Mouse (Mus musculus) brain, adult 10 weeks (tissue): ENCODE data around the gene Ecel1. TPM values are rescaled to one million over a fixed set of nuclear protein-coding genes. Genes with fewer than 3 reads are reported as not detected.

Experiments used
- polyA plus RNA-seq: library from polyadenylated mRNA; stranded (reverse); fragments of 350-450 nt; fragmentation: Illumina TruSeq; extraction: RNeasy Lipid Tissue Mini Kit (QIAGEN cat#74804); gene quantifications from one replicate; pipeline ENCODE4 v1.2.3, GENCODE M21; 2015; ENCODE audit warnings: low read depth, low replicate concordance

Ecel1 gene
- 10.6 TPM for polyA plus RNA-seq

GRCm38 (mm10) chr1:87156199-87156587 lies at the start of gene Ecel1:
TSS of gene Ecel1 (minus strand) at chr1:87156521.

GRCm38 (mm10) chr1:87204465-87204864 lies 48.1 kb upstream of the Ecel1 start, which contains the start of gene Chrng:
TSS of gene Chrng (plus strand) at chr1:87204657.

GRCm38 (mm10) chr1:87190429-87190828 lies 34.1 kb upstream of the Ecel1 start, which contains the start of gene Chrnd:
TSS of gene Chrnd (plus strand) at chr1:87190607.

GRCm38 (mm10) chr1:87183013-87183412 lies 26.7 kb upstream of the Ecel1 start, which contains the start of gene Prss56:
TSS of gene Prss56 (plus strand) at chr1:87183313.

GRCm38 (mm10) chr1:87124673-87125072 lies 31.6 kb downstream of the Ecel1 start, which contains the start of gene Akp3:
TSS of gene Akp3 (plus strand) at chr1:87124973.

GRCm38 (mm10) chr1:87101411-87101810 lies 54.9 kb downstream of the Ecel1 start, which contains the start of gene Alpi:
TSS of gene Alpi (minus strand) at chr1:87101606.

Other genes starting within 250 kb of the Ecel1 start
- not detected for gene Alppl2, start 66.6 kb downstream of the Ecel1 start, polyA plus RNA-seq
- gene Alpi, start 54.9 kb downstream of the Ecel1 start, polyA plus RNA-seq: not detected
- gene Akp3, start 31.5 kb downstream of the Ecel1 start, polyA plus RNA-seq: not detected
- gene Prss56, start 26.8 kb upstream of the Ecel1 start, polyA plus RNA-seq: 0.34 TPM
- gene Chrnd, start 34.1 kb upstream of the Ecel1 start, polyA plus RNA-seq: not detected
- gene Chrng, start 48.1 kb upstream of the Ecel1 start, polyA plus RNA-seq: not detected
- 72.4 TPM for gene Eif4e2, start 57.4 kb upstream of the Ecel1 start, polyA plus RNA-seq
- 34.6 TPM for gene Efhd1, start 107.8 kb upstream of the Ecel1 start, polyA plus RNA-seq
- 50.8 TPM for gene Gigyf2, start 170.5 kb upstream of the Ecel1 start, polyA plus RNA-seq
- gene Kcnj13, start 238.2 kb upstream of the Ecel1 start, polyA plus RNA-seq: 12.1 TPM